Comparison of ENCODE assay signal across 15 mouse cellular contexts in genomic region chr13:113840421-113840820, GRCm38 (mm10).
"Had no signal": no experiment of that assay in that cellular context is flagged by ENCODE, and none has a peak within 500 bp of the region (broad histone marks: within the 10 kb centered on the region; RNA-seq: fewer than 3 reads in every experiment).

No protein-coding gene starts in this region.

- H3K4me2 ChIP-seq: kidney, embryonic 15.5 days; limb, embryonic 15.5 days; liver, embryonic 12.5 days; lung, embryonic 14.5 days; neural tube, embryonic 13.5 days; stomach, embryonic 15.5 days had no signal

- DNase-seq: kidney, postnatal 14 days; lung, embryonic 14.5 days; lung, postnatal 10 days; lung, postnatal 4 days; midbrain, embryonic 14.5 days; retina, postnatal 1 day; right cerebral cortex, postnatal 14 days; thymus, postnatal 4 days had no signal

- H3K36me3 ChIP-seq: stomach, embryonic 15.5 days had no signal

- H3K4me3 ChIP-seq: kidney, embryonic 15.5 days; left cerebral cortex, adult 2 months; limb, embryonic 15.5 days; liver, embryonic 12.5 days; midbrain, embryonic 10.5 days; neural tube, embryonic 13.5 days; stomach, embryonic 15.5 days had no signal

- H3K27me3 ChIP-seq: kidney, embryonic 15.5 days; limb, embryonic 15.5 days; liver, embryonic 12.5 days; neural tube, embryonic 13.5 days; stomach, embryonic 15.5 days had no signal

- ATAC-seq: liver, embryonic 12.5 days had no signal
